Mouse (Mus musculus): ENCODE measurements around the gene Zdhhc12. TPM values are rescaled to one million over a fixed set of nuclear protein-coding genes. Genes with fewer than 3 reads are reported as not detected.
"Not testable (repeated sequence)": the region's sequence is repeated elsewhere in the genome, so short reads cannot be mapped to it uniquely, and the experiment has no call there.

The Zdhhc12 gene
- 34.2 and 35.4 TPM in 2 replicates for polyA plus RNA-seq (2016; fragmentation: Nextera tagmentation; extraction: Ambion mirVana)

- Histone ChIP-seq H3K4me1 (peaks cover 36% of the 10 kb centered on the region), H3K27ac (peak within 1 kb of the TSS; percentile 88)
Measured at GRCm38 (mm10) chr2:30093471-30094207, at the start of gene Zdhhc12. Zdhhc12 (minus strand) TSS chr2:30093648.

GRCm38 (mm10) chr2:30140021-30140420, 46.6 kb upstream of the Zdhhc12 start:
- H3K9me3 ChIP-seq; H3K4me1 ChIP-seq; H3K4me3 ChIP-seq; DNase-seq (ENCODE audit: extremely low spot score, low spot score); H3K27ac ChIP-seq; H3K27me3 ChIP-seq (ENCODE audit: poor library complexity, severe bottlenecking): not testable (repeated sequence)
- 91% methylated on average over 4 of the region's 4 CpGs for WGBS
- peaks cover 91% of the 10 kb centered on the region for H3K36me3 ChIP-seq (replicated peaks)

More at GRCm38 (mm10) chr2:30093471-30094207, at the start of gene Zdhhc12:
- Histone ChIP-seq H3K4me3 (peak within 1 kb of the TSS; percentile 72), H3K9me3 (no peaks in the 10 kb centered on the region), H3K36me3 (replicated peaks) (peaks cover 33% of the 10 kb centered on the region), H3K27me3 (ENCODE audit: poor library complexity, severe bottlenecking) (no peaks in the 10 kb centered on the region)
- DNase-seq (ENCODE audit: extremely low spot score, low spot score): peak; percentile 95
- WGBS: under 1% methylated on average over 49 of the region's 51 CpGs

- H3K4me3 ChIP-seq: no peak overlapping the region
- H3K4me1 ChIP-seq: peaks cover 26% of the 10 kb centered on the region
- H3K36me3 ChIP-seq (replicated peaks): peaks cover 56% of the 10 kb centered on the region
- H3K27ac ChIP-seq: no peak overlapping the region
- H3K27me3 ChIP-seq (ENCODE audit: poor library complexity, severe bottlenecking): no peaks in the 10 kb centered on the region
- DNase-seq (ENCODE audit: extremely low spot score, low spot score): no peak
- WGBS: 88% methylated on average over 10 of the region's 10 CpGs
- no peaks in the 10 kb centered on the region for H3K9me3 ChIP-seq
Measured at GRCm38 (mm10) chr2:30136458-30136857, 43.0 kb upstream of the Zdhhc12 start.

- no peak for DNase-seq (ENCODE audit: extremely low spot score, low spot score)
- WGBS: 69% methylated on average over 10 of the region's 10 CpGs
Measured at GRCm38 (mm10) chr2:30134928-30135620, 41.6 kb upstream of the Zdhhc12 start.

GRCm38 (mm10) chr2:30134378-30134711, 40.9 kb upstream of the Zdhhc12 start:
- 34% methylated on average over 6 of the region's 6 CpGs for WGBS
- DNase-seq (ENCODE audit: extremely low spot score, low spot score): no peak
- H3K9me3 ChIP-seq: no peaks in the 10 kb centered on the region
- peak overlapping the region; percentile 87 for H3K27ac ChIP-seq
- peak overlapping the region; percentile 90 for H3K4me3 ChIP-seq
- no peaks in the 10 kb centered on the region for H3K27me3 ChIP-seq (ENCODE audit: poor library complexity, severe bottlenecking)
- H3K4me1 ChIP-seq: peaks cover 26% of the 10 kb centered on the region
- peaks cover 37% of the 10 kb centered on the region for H3K36me3 ChIP-seq (replicated peaks)

More at GRCm38 (mm10) chr2:30134928-30135620, 41.6 kb upstream of the Zdhhc12 start:
- H3K27me3 ChIP-seq (ENCODE audit: poor library complexity, severe bottlenecking): no peaks in the 10 kb centered on the region
- peak overlapping the region; percentile 90 for H3K4me3 ChIP-seq
- H3K27ac ChIP-seq: peak overlapping the region; percentile 87
- peaks cover 26% of the 10 kb centered on the region for H3K4me1 ChIP-seq
- peaks cover 42% of the 10 kb centered on the region for H3K36me3 ChIP-seq (replicated peaks)
- H3K9me3 ChIP-seq: no peaks in the 10 kb centered on the region

- H3K27ac ChIP-seq: peak within 1 kb of the TSS; percentile 87
- DNase-seq (ENCODE audit: extremely low spot score, low spot score): peak; percentile 96
- H3K4me3 ChIP-seq: peak within 1 kb of the TSS; percentile 90
- 0% methylated on average over 45 of the region's 46 CpGs for WGBS
- H3K27me3 ChIP-seq (ENCODE audit: poor library complexity, severe bottlenecking): no peaks in the 10 kb centered on the region
- peaks cover 33% of the 10 kb centered on the region for H3K36me3 ChIP-seq (replicated peaks)
- no peaks in the 10 kb centered on the region for H3K9me3 ChIP-seq
- H3K4me1 ChIP-seq: peaks cover 26% of the 10 kb centered on the region
Measured at GRCm38 (mm10) chr2:30133613-30134377, 40.3 kb upstream of the Zdhhc12 start, which contains the start of gene Tbc1d13. Tbc1d13 (plus strand) TSS chr2:30133746.

GRCm38 (mm10) chr2:30132801-30133612, 39.6 kb upstream of the Zdhhc12 start:
- Histone ChIP-seq H3K9me3 (no peaks in the 10 kb centered on the region), H3K36me3 (replicated peaks) (peaks cover 28% of the 10 kb centered on the region), H3K27ac (peak overlapping the region; percentile 87), H3K27me3 (ENCODE audit: poor library complexity, severe bottlenecking) (no peaks in the 10 kb centered on the region), H3K4me3 (peak overlapping the region; percentile 90), H3K4me1 (peaks cover 26% of the 10 kb centered on the region)
- WGBS: 26% methylated on average over 16 of the region's 16 CpGs
- DNase-seq (ENCODE audit: extremely low spot score, low spot score): no peak

GRCm38 (mm10) chr2:30131240-30131639, 37.8 kb upstream of the Zdhhc12 start:
- not testable (repeated sequence) for DNase-seq (ENCODE audit: extremely low spot score, low spot score); H3K27me3 ChIP-seq (ENCODE audit: poor library complexity, severe bottlenecking); H3K27ac ChIP-seq; H3K9me3 ChIP-seq; H3K4me3 ChIP-seq
- WGBS: 75% methylated on average over 5 of the region's 5 CpGs
- Histone ChIP-seq H3K36me3 (replicated peaks) (peaks cover 11% of the 10 kb centered on the region), H3K4me1 (peaks cover 26% of the 10 kb centered on the region)

- Histone ChIP-seq H3K27me3 (ENCODE audit: poor library complexity, severe bottlenecking) (no peaks in the 10 kb centered on the region), H3K4me3 (no peak overlapping the region), H3K4me1 (peaks cover 25% of the 10 kb centered on the region), H3K36me3 (replicated peaks) (0 out of 2 replicates have a peak, but pooled peaks cover under 1% of the 10 kb centered on the region), H3K27ac (no peak overlapping the region), H3K9me3 (no peaks in the 10 kb centered on the region)
- no peak for DNase-seq (ENCODE audit: extremely low spot score, low spot score)
- WGBS: 89% methylated on average over 4 of the region's 4 CpGs
Measured at GRCm38 (mm10) chr2:30130156-30130555, 36.7 kb upstream of the Zdhhc12 start.

GRCm38 (mm10) chr2:30128789-30129188, 35.3 kb upstream of the Zdhhc12 start:
- DNase-seq (ENCODE audit: extremely low spot score, low spot score): no peak
- Histone ChIP-seq H3K4me3 (no peak overlapping the region), H3K4me1 (peaks cover 24% of the 10 kb centered on the region), H3K36me3 (replicated peaks) (no peaks in the 10 kb centered on the region), H3K9me3 (no peaks in the 10 kb centered on the region), H3K27ac (no peak overlapping the region), H3K27me3 (ENCODE audit: poor library complexity, severe bottlenecking) (no peaks in the 10 kb centered on the region)
- 37% methylated on average over 2 of the region's 2 CpGs for WGBS

GRCm38 (mm10) chr2:30124472-30125274, 31.2 kb upstream of the Zdhhc12 start, which contains the start of gene Zer1:
Zer1 (minus strand) TSS chr2:30124585.
- peak; percentile 94 for DNase-seq (ENCODE audit: extremely low spot score, low spot score)
- peak within 1 kb of the TSS; percentile 93 for H3K27ac ChIP-seq
- no peaks in the 10 kb centered on the region for H3K27me3 ChIP-seq (ENCODE audit: poor library complexity, severe bottlenecking)
- H3K36me3 ChIP-seq (replicated peaks): 0 out of 2 replicates have a peak, but pooled peaks cover 3% of the 10 kb centered on the region
- 10% methylated on average over 31 of the region's 31 CpGs for WGBS
- H3K4me3 ChIP-seq: peak within 1 kb of the TSS; percentile 96
- no peaks in the 10 kb centered on the region for H3K9me3 ChIP-seq
- H3K4me1 ChIP-seq: peaks cover 36% of the 10 kb centered on the region
